Mouse (Mus musculus): ENCODE measurements around the gene Vstm2l. TPM values are rescaled to one million over a fixed set of nuclear protein-coding genes. Genes with fewer than 3 reads are reported as not detected.

Gene Vstm2l
- total RNA-seq, 2 experiments from 2014 or later = 0.40 to 0.45 TPM

Other genes starting within 250 kb of the Vstm2l start
- 10 to 100 TPM in 1 of 2 experiments, 1 to 10 TPM in 1; 9.7 to 12.8 TPM for gene Ctnnbl1, start 177.3 kb upstream of the Vstm2l start, total RNA-seq (2021)
- 10 to 100 TPM; 15.7 to 16.6 TPM for gene Tti1, start 113.8 kb downstream of the Vstm2l start, total RNA-seq (2021)
- gene Rprd1b, start 113.8 kb downstream of the Vstm2l start, total RNA-seq (2021) = 10 to 100 TPM; 28.2 to 33.0 TPM
- gene Tgm2, start 231.8 kb downstream of the Vstm2l start, total RNA-seq (2021) = 10 to 100 TPM; 55.0 to 69.1 TPM

All from gastrocnemius, postnatal 10 days (tissue).